Mouse (Mus musculus): ENCODE results near the gene Fads3. TPM values are rescaled to one million over a fixed set of nuclear protein-coding genes. Genes with fewer than 3 reads are reported as not detected.

Fads3 gene
- total RNA-seq, 2 experiments from 2014 or later = 39.7 to 45.5 TPM

GRCm38 (mm10) chr19:10019214-10019760, 22.1 kb upstream of the Fads3 start:
- intact Hi-C loops (cut with DNase I) = no loop called here
- peak in 1 of 2 experiments; percentile 18 for DNase-seq

GRCm38 (mm10) chr19:10021981-10022380, 19.4 kb upstream of the Fads3 start:
- intact Hi-C loops (cut with DNase I) = loop anchor here (2.0 kb wide), 1 partner anchor 21 kb away; the partner anchor contains the start of genes Best1 and Rab3il1
- DNase-seq = no peak

- intact Hi-C loops (cut with DNase I) = loop anchor here (2.0 kb wide), 1 partner anchor 22 kb away; the partner anchor contains the start of genes Best1 and Rab3il1
- DNase-seq = peak; percentile 66 to 75
Observed at GRCm38 (mm10) chr19:10022414-10023303, 18.7 kb upstream of the Fads3 start.

- peak in 1 of 2 experiments; percentile 46 for DNase-seq
- intact Hi-C loops (cut with DNase I) = loop anchor here (2.0 kb wide), 1 partner anchor 23 kb away; the partner anchor contains the start of genes Best1 and Rab3il1
Observed at GRCm38 (mm10) chr19:10023304-10023758, 18.0 kb upstream of the Fads3 start.

GRCm38 (mm10) chr19:10025169-10025875, 16.0 kb upstream of the Fads3 start:
- intact Hi-C loops (cut with DNase I) = no loop called here
- DNase-seq = peak; percentile 76 to 77

GRCm38 (mm10) chr19:10029746-10030145, 11.6 kb upstream of the Fads3 start:
- DNase-seq = no peak
- intact Hi-C loops (cut with DNase I) = no loop called here

GRCm38 (mm10) chr19:10033211-10033973, 8.0 kb upstream of the Fads3 start:
- peak; percentile 71 to 75 for DNase-seq
- intact Hi-C loops (cut with DNase I) = loop anchor here (2.0 kb wide), 1 partner anchor 117 kb away; no protein-coding TSS in a partner anchor

GRCm38 (mm10) chr19:10034356-10034755, 7.0 kb upstream of the Fads3 start:
- intact Hi-C loops (cut with DNase I) = loop anchor here (1.0 kb wide), 1 partner anchor 34 kb away; no protein-coding TSS in a partner anchor
- no peak for DNase-seq

GRCm38 (mm10) chr19:10034785-10035447, 6.5 kb upstream of the Fads3 start:
- DNase-seq = peak; percentile 86 to 93

GRCm38 (mm10) chr19:10037534-10037933, 3.8 kb upstream of the Fads3 start:
- no peak for DNase-seq
- intact Hi-C loops (cut with DNase I) = loop anchor here (5.0 kb wide), 1 partner anchor 145 kb away; the partner anchor contains the start of gene Fads1

More at GRCm38 (mm10) chr19:10034785-10035447, 6.5 kb upstream of the Fads3 start:
- intact Hi-C loops (cut with DNase I) = loop anchor here (1.0 to 5.0 kb wide), 2 partner anchors 35 to 147 kb away; partner anchors contain the start of gene Fads1

GRCm38 (mm10) chr19:10038364-10038763, 3.0 kb upstream of the Fads3 start:
- intact Hi-C loops (cut with DNase I) = loop anchor here (2.0 to 5.0 kb wide), 2 partner anchors 144 to 162 kb away; partner anchors contain the start of gene Fads1
- no peak for DNase-seq

GRCm38 (mm10) chr19:10038910-10039309, 2.5 kb upstream of the Fads3 start:
- intact Hi-C loops (cut with DNase I) = loop anchor here (2.0 to 5.0 kb wide), 2 partner anchors 143 to 162 kb away; partner anchors contain the start of gene Fads1
- DNase-seq = peak; percentile 70 to 84

GRCm38 (mm10) chr19:10039615-10040014, 1.8 kb upstream of the Fads3 start:
- intact Hi-C loops (cut with DNase I) = loop anchor here (2.0 to 5.0 kb wide), 3 partner anchors 63 to 161 kb away; partner anchors contain the start of genes Fads1 and Fads2
- DNase-seq = peak in 1 of 2 experiments; percentile 54

GRCm38 (mm10) chr19:10040866-10041387, 442 bp upstream of the Fads3 start:
- intact Hi-C loops (cut with DNase I) = loop anchor here (5.0 kb wide), 1 partner anchor 61 kb away; the partner anchor contains the start of gene Fads2
- no peak for DNase-seq

GRCm38 (mm10) chr19:10042232-10042631, 863 bp downstream of the Fads3 start:
- intact Hi-C loops (cut with DNase I) = loop anchor here (5.0 kb wide), 1 partner anchor 60 kb away; the partner anchor contains the start of gene Fads2
- DNase-seq = peak; percentile 62 to 70

- DNase-seq = peak in 1 of 2 experiments; percentile 38
- intact Hi-C loops (cut with DNase I) = loop anchor here (5.0 kb wide), 1 partner anchor 59 kb away; the partner anchor contains the start of gene Fads2
Observed at GRCm38 (mm10) chr19:10042816-10043215, 1.4 kb downstream of the Fads3 start.

- intact Hi-C loops (cut with DNase I) = loop anchor here (5.0 kb wide), 1 partner anchor 59 kb away; the partner anchor contains the start of gene Fads2
Observed at GRCm38 (mm10) chr19:10043643-10044042, 2.3 kb downstream of the Fads3 start.

GRCm38 (mm10) chr19:10045707-10046106, 4.3 kb downstream of the Fads3 start:
- intact Hi-C loops (cut with DNase I) = no loop called here
- no peak for DNase-seq

More at GRCm38 (mm10) chr19:10043643-10044042, 2.3 kb downstream of the Fads3 start:
- DNase-seq = peak; percentile 87 to 90
